Mouse (Mus musculus): ENCODE results near the gene Vps35. TPM values are rescaled to one million over a fixed set of nuclear protein-coding genes. Genes with fewer than 3 reads are reported as not detected.

Vps35 gene
- 57.4 TPM for total RNA-seq (2023)

GRCm38 (mm10) chr8:85299434-85300077 is at the start of gene Vps35, which contains the start of gene Orc6:
Gene Vps35, minus strand, starts transcription at chr8:85299802.
Gene Orc6, plus strand, starts transcription at chr8:85299632.

GRCm38 (mm10) chr8:85225688-85226087 is 73.9 kb downstream of the Vps35 start, which contains the start of gene Olfr371:
Gene Olfr371, plus strand, starts transcription at chr8:85225988.

Other genes with a start within 250 kb of the Vps35 start
- 6.9 TPM for gene Fbxw9, start 239.7 kb downstream of the Vps35 start, total RNA-seq (2023)
- not detected for gene Gm5741, start 231.8 kb downstream of the Vps35 start, total RNA-seq (2023)
- 92.1 TPM for gene Dhps, start 228.0 kb downstream of the Vps35 start, total RNA-seq (2023)
- gene Wdr83os, start 219.1 kb downstream of the Vps35 start, total RNA-seq (2023) = 63.3 TPM
- gene Wdr83, start 218.5 kb downstream of the Vps35 start, total RNA-seq (2023) = 15.2 TPM
- gene Man2b1, start 216.5 kb downstream of the Vps35 start, total RNA-seq (2023) = 114 TPM
- 0.35 TPM for gene Zfp791, start 176.7 kb downstream of the Vps35 start, total RNA-seq (2023)
- gene Cks1brt, start 147.9 kb downstream of the Vps35 start, total RNA-seq (2023) = not detected
- not detected for gene Olfr371, start 73.8 kb downstream of the Vps35 start, total RNA-seq (2023)
- 39.8 TPM for gene Orc6, start 170 bp downstream of the Vps35 start, total RNA-seq (2023)
- not detected for gene Mylk3, start 86.5 kb upstream of the Vps35 start, total RNA-seq (2023)
- 20.7 TPM for gene 4921524J17Rik, start 133.0 kb upstream of the Vps35 start, total RNA-seq (2023)
- 0.80 TPM for gene Gpt2, start 192.8 kb upstream of the Vps35 start, total RNA-seq (2023)

Data from CD4-positive naive resting alpha-beta T cell, adult 57 days (primary cell).